Mouse (Mus musculus): ENCODE measurements at regions not wholly inside any gene's neighbourhood (a gene's known extent, or its start where the extent isn't known, plus 50 kb on each side); places are given as distances from the start of the nearest gene placed in this dataset.

GRCm38 (mm10) chr1:88946374-88946773 lies 123.8 kb upstream of the Sh3bp4 start:
- H3K79me2 ChIP-seq (replicated peaks; ENCODE audit: control insufficient read depth, extremely low read depth, insufficient read depth, poor library complexity, severe bottlenecking) = no peaks in the 10 kb centered on the region
- H3K4me3 ChIP-seq (replicated peaks in 1 of 3; ENCODE audit: low read depth in 2 of 3, low read length in 2 of 3, poor library complexity in 1 of 3) = no peak overlapping the region
- in situ Hi-C loops (cut with MboI; ENCODE audit: low pct_ligation_motif_present, low pct_unique_long_range_greater_than_20kb, low sequenced_read_pairs) = no loop called here
- H3K27me3 ChIP-seq (replicated peaks) = no peaks in the 10 kb centered on the region
- no peak overlapping the region for H3K9ac ChIP-seq (ENCODE audit: insufficient read depth, low read depth)
- H3K9me3 ChIP-seq (replicated peaks; ENCODE audit: low read length) = peaks cover 63% of the 10 kb centered on the region
- no peaks in the 10 kb centered on the region for H3K4me1 ChIP-seq (ENCODE audit: control insufficient read depth in 1 of 2, insufficient read depth in 2 of 2)
- H3K27ac ChIP-seq (ENCODE audit: insufficient read depth, low read depth) = no peak overlapping the region
- DNase-seq (ENCODE audit: extremely low read depth) = no peak
- no peak overlapping the region for H3K4me2 ChIP-seq (ENCODE audit: insufficient read depth, low read depth, poor library complexity, severe bottlenecking)
- H3K36me3 ChIP-seq (replicated peaks in 1 of 2; ENCODE audit: control insufficient read depth in 1 of 2, insufficient read depth in 1 of 2, low read length in 1 of 2) = no peaks in the 10 kb centered on the region
- dilution Hi-C loops (cut with MboI; ENCODE audit: extremely low pct_ligation_motif_present, extremely low pct_unique_long_range_greater_than_20kb, low sequenced_read_pairs) = no loop called here
- TF ChIP-seq MAZ (IDR thresholded peaks at IDR 0.05; ENCODE audit: low read depth, low read length) = no peak
- no peak for TF ChIP-seq EP300 (IDR thresholded peaks at IDR 0.05; ENCODE audit: low read length)
- no peak for TF ChIP-seq ZMIZ1 (IDR thresholded peaks at IDR 0.05; ENCODE audit: low read depth, low read length)
- TF ChIP-seq ZC3H11A (IDR thresholded peaks at IDR 0.05; ENCODE audit: low read depth, low read length) = no peak
- TF ChIP-seq PAX5 (IDR thresholded peaks at IDR 0.05; ENCODE audit: low read length) = no peak
- no peak for TF ChIP-seq ELF1 (IDR thresholded peaks at IDR 0.05; ENCODE audit: low read depth, low read length)
- TF ChIP-seq NELFE (IDR thresholded peaks at IDR 0.05; ENCODE audit: low read depth, low read length) = no peak
- no peak for TF ChIP-seq USF1 (IDR thresholded peaks at IDR 0.05; ENCODE audit: low read depth, low read length)
- TF ChIP-seq ZNF384 (IDR thresholded peaks at IDR 0.05; ENCODE audit: low read depth, low read length) = no peak
- TF ChIP-seq SMC3 (IDR thresholded peaks at IDR 0.05; ENCODE audit: low read depth, low read length) = no peak
- TF ChIP-seq POLR2A (IDR thresholded peaks at IDR 0.05; ENCODE audit: low read depth, low read length) = no peak
- TF ChIP-seq HCFC1 (IDR thresholded peaks at IDR 0.05; ENCODE audit: low read depth, low read length) = no peak
- no peak for TF ChIP-seq MAFK (IDR thresholded peaks at IDR 0.05; ENCODE audit: insufficient replicate concordance, low read length)
- no peak for TF ChIP-seq MYC (IDR thresholded peaks at IDR 0.05; ENCODE audit: low read depth, low read length)
- no peak for TF ChIP-seq CHD1 (IDR thresholded peaks at IDR 0.05; ENCODE audit: low read depth, low read length)

- in situ Hi-C loops (cut with MboI; ENCODE audit: low pct_ligation_motif_present, low pct_unique_long_range_greater_than_20kb, low sequenced_read_pairs) = no loop called here
- dilution Hi-C loops (cut with MboI; ENCODE audit: extremely low pct_ligation_motif_present, extremely low pct_unique_long_range_greater_than_20kb, low sequenced_read_pairs) = no loop called here
Measured at GRCm38 (mm10) chr1:88949911-88950310, 120.3 kb upstream of the Sh3bp4 start.

More at GRCm38 (mm10) chr1:88949911-88950310, 120.3 kb upstream of the Sh3bp4 start:
- no peak overlapping the region for H3K9ac ChIP-seq (ENCODE audit: insufficient read depth, low read depth)
- H3K27ac ChIP-seq (ENCODE audit: insufficient read depth, low read depth) = no peak overlapping the region
- H3K36me3 ChIP-seq (replicated peaks in 1 of 2; ENCODE audit: control insufficient read depth in 1 of 2, insufficient read depth in 1 of 2, low read length in 1 of 2) = no peaks in the 10 kb centered on the region
- H3K27me3 ChIP-seq (replicated peaks) = no peaks in the 10 kb centered on the region
- DNase-seq (ENCODE audit: extremely low read depth) = no peak
- H3K4me1 ChIP-seq (ENCODE audit: control insufficient read depth in 1 of 2, insufficient read depth in 2 of 2) = no peaks in the 10 kb centered on the region
- no peak overlapping the region for H3K4me3 ChIP-seq (replicated peaks in 1 of 3; ENCODE audit: low read depth in 2 of 3, low read length in 2 of 3, poor library complexity in 1 of 3)
- peaks cover 64% of the 10 kb centered on the region for H3K9me3 ChIP-seq (replicated peaks; ENCODE audit: low read length)
- H3K79me2 ChIP-seq (replicated peaks; ENCODE audit: control insufficient read depth, extremely low read depth, insufficient read depth, poor library complexity, severe bottlenecking) = no peaks in the 10 kb centered on the region
- TF ChIP-seq ZNF384 (IDR thresholded peaks at IDR 0.05; ENCODE audit: low read depth, low read length) (no peak), HCFC1 (IDR thresholded peaks at IDR 0.05; ENCODE audit: low read depth, low read length) (no peak), UBTF (IDR thresholded peaks at IDR 0.05; ENCODE audit: low read depth, low read length) (no peak), MAX (IDR thresholded peaks at IDR 0.05; ENCODE audit: low read length) (no peak), RAD21 (IDR thresholded peaks at IDR 0.05; ENCODE audit: low read depth, low read length) (no peak), JUN (IDR thresholded peaks at IDR 0.05; ENCODE audit: insufficient read depth, low read depth, low read length) (no peak), CHD2 (IDR thresholded peaks at IDR 0.05; ENCODE audit: low read length) (no peak), PAX5 (IDR thresholded peaks at IDR 0.05; ENCODE audit: low read length) (no peak), NELFE (IDR thresholded peaks at IDR 0.05; ENCODE audit: low read depth, low read length) (no peak)
- H3K4me2 ChIP-seq (ENCODE audit: insufficient read depth, low read depth, poor library complexity, severe bottlenecking) = no peak overlapping the region
